Mouse (Mus musculus) forebrain, postnatal 0 days (tissue): ENCODE measurements at regions not wholly inside any gene's neighbourhood (a gene's known extent, or its start where the extent isn't known, plus 50 kb on each side); places are given as distances from the start of the nearest gene placed in this dataset.
A peak's percentile ranks its signal among the peaks of the same experiment; 100 is the strongest.

Experiments used
- ATAC-seq: fragments of 200-750 bp; cut with Nextera tagmentation; 2 replicates; pipeline ENCODE4 v1.8.0; 2017; ENCODE audit warnings: mild to moderate bottlenecking, moderate library complexity
- DNase-seq: peaks from one replicate; pipeline ENCODE4 v3.0.0-alpha.2; 2015
- H3K27ac ChIP-seq: fragments of 300-500 bp; sonication (generic); 2 replicates; pipeline ENCODE4 v1.5.1; 2014; ENCODE audit warnings: low read depth, mild to moderate bottlenecking, antibody characterized with exemption, low read length, moderate library complexity, mixed read lengths
- H3K27me3 ChIP-seq: fragments of 300-500 bp; sonication (generic); 2 replicates; pipeline ENCODE4 v1.6.1; 2014; ENCODE audit warnings: mild to moderate bottlenecking, low read length, mixed read lengths; ENCODE audit not compliant: insufficient read depth
- H3K36me3 ChIP-seq: fragments of 300-500 bp; sonication (generic); 2 replicates; pipeline ENCODE4 v1.6.1; 2014; ENCODE audit warnings: mild to moderate bottlenecking, moderate library complexity; ENCODE audit not compliant: insufficient read depth
- H3K4me1 ChIP-seq: fragments of 300-500 bp; sonication (generic); 2 replicates; pipeline ENCODE4 v1.6.1; 2014; ENCODE audit warnings: antibody characterized with exemption; ENCODE audit not compliant: insufficient read depth
- H3K4me2 ChIP-seq: fragments of 300-500 bp; sonication (generic); 2 replicates; pipeline ENCODE4 v1.6.1; 2014; ENCODE audit warnings: low read depth, mild to moderate bottlenecking, moderate library complexity
- H3K4me3 ChIP-seq: fragments of 300-500 bp; sonication (generic); 2 replicates; pipeline ENCODE4 v1.5.1; 2014; ENCODE audit warnings: low read depth, low read length, mixed read lengths
- H3K9ac ChIP-seq: fragments of 300-500 bp; sonication (generic); 2 replicates; pipeline ENCODE4 v1.6.1; 2014; ENCODE audit warnings: mild to moderate bottlenecking
- H3K9me3 ChIP-seq: fragments of 300-500 bp; sonication (generic); 2 replicates; pipeline ENCODE4 v1.6.1; 2016; ENCODE audit warnings: low read length
- CTCF ChIP-seq: sonication (generic); IDR thresholded peaks from 2 replicates; pipeline ENCODE4 v1.5.1; 2016; ENCODE audit warnings: antibody characterized with exemption, control low read depth, low read depth
- whole genome bisulfite sequencing: fragments of 180-500 bp; shearing (Covaris S2); extraction: QIAGEN DNeasy Blood & Tissue Kit; methylation state at CpG from one replicate; pipeline ENCODE4 v1.1.7; 2014; 5-methylcytosine and 5-hydroxymethylcytosine counted together

DNA sequence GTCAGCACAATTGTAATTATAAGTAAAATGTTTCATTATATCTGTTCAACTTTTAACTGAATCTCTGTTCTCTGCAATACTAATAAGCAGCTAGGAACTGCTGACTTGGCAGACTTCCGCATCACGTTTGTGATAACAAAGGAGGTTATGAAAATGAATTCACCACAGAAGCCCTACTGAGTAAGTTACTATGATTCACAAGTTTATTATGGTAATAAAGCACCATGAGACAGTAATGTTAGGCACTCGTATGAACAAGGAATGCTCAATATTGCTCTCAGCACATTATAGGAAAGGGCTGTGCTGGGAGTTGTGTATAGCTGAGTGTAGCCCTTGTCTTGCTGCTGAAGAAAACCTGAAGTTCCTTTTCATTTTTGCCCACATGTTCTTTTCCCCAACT is 238.9 kb upstream of the Pcdh9 start:
- 53% methylated on average over 3 of the region's 3 CpGs for WGBS
- H3K4me1 ChIP-seq, result no peaks in the 10 kb centered on the region
- no peak overlapping the region for H3K9ac ChIP-seq
- H3K9me3 ChIP-seq, result no peaks in the 10 kb centered on the region
- DNase-seq (peak; percentile 18), ATAC-seq (peak; percentile 73; the same call in 1 of the 2 replicates)
- H3K27me3 ChIP-seq, result no peaks in the 10 kb centered on the region
- H3K36me3 ChIP-seq, result no peaks in the 10 kb centered on the region
- no peak for TF ChIP-seq CTCF
- H3K27ac ChIP-seq, result no peak overlapping the region
- H3K4me3 ChIP-seq, result no peak overlapping the region
- no peak overlapping the region for H3K4me2 ChIP-seq

DNA sequence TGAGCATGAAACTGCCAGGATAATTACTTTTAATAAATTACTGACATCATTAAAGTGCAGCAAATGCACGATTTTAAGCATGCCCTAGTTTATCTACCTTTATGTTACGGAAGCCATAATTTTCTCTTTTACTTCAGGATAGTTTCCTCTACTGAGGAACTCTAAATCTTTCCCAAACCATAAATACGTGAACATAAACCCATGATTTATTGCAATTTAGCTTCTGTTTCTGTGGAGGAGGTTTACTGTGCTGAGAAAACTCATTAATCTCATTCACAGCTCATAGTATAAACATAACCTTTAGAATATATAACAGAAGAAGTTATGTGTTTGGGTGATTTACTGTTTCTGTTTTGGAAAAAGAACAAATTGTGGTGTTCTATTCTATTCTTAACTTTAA is 233.1 kb upstream of the Pcdh9 start:
- DNase-seq (no peak), ATAC-seq (no peak)
- Histone ChIP-seq H3K36me3 (no peaks in the 10 kb centered on the region), H3K4me1 (no peaks in the 10 kb centered on the region), H3K9me3 (no peaks in the 10 kb centered on the region), H3K4me2 (no peak overlapping the region), H3K27me3 (no peaks in the 10 kb centered on the region), H3K4me3 (no peak overlapping the region), H3K9ac (no peak overlapping the region), H3K27ac (no peak overlapping the region)
- TF ChIP-seq CTCF, result no peak
- 62% methylated on average over 3 of the region's 3 CpGs for WGBS

DNA sequence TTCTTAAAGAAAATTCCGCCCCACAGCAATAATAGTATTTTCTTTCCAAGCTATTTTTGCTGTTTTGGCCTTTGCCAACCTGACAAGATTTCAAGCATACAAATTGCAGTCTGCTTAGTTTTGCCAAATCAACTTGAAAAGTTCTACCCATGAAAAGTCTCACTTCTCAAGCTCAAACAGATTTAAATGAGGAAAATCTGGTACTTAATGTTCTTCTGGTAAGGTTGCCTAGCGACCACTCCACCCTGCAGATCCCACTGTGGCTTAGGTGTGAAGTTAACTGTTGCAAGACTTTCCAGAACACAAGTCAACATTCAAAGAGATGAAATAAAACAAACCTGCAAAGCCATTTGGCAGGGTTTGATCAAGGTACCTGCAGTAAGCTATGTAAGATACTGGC is 208.4 kb upstream of the Pcdh9 start:
- Histone ChIP-seq H3K9ac (no peak overlapping the region), H3K27me3 (no peaks in the 10 kb centered on the region), H3K4me1 (no peaks in the 10 kb centered on the region), H3K4me2 (no peak overlapping the region), H3K9me3 (no peaks in the 10 kb centered on the region), H3K36me3 (no peaks in the 10 kb centered on the region), H3K4me3 (no peak overlapping the region), H3K27ac (no peak overlapping the region)
- 36% methylated on average over 2 of the region's 2 CpGs for WGBS
- no peak for TF ChIP-seq CTCF
- ATAC-seq (peak; percentile 84), DNase-seq (peak; percentile 56)

DNA sequence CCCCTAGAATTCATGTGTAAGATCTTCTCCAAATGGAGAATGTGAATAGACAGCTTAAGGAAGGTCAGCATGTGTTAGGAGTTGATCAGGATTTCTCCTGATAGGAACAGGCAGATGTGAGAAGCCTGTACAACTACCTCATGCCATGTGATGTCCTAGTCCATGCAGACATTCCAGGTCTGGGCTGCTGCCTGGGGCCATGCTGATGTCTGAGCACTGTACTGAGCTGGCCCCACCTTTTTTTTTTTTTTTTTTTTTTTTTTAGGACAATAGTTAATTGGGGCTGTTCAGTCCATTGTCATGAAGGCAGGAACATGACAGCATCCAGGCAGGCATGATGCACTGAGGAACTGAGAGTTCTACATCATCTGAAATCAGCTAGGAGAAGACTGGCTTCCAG is 203.5 kb upstream of the Pcdh9 start:
- H3K9ac ChIP-seq, result no peak overlapping the region
- H3K27ac ChIP-seq, result no peak overlapping the region
- H3K36me3 ChIP-seq, result no peaks in the 10 kb centered on the region
- no peaks in the 10 kb centered on the region for H3K9me3 ChIP-seq
- no peak overlapping the region for H3K4me3 ChIP-seq
- no peaks in the 10 kb centered on the region for H3K4me1 ChIP-seq
- H3K4me2 ChIP-seq, result no peak overlapping the region
- no peak for TF ChIP-seq CTCF
- H3K27me3 ChIP-seq, result no peaks in the 10 kb centered on the region
- DNase-seq (no peak), ATAC-seq (no peak)
